Mouse (Mus musculus): ENCODE measurements at regions not wholly inside any gene's neighbourhood (a gene's known extent, or its start where the extent isn't known, plus 50 kb on each side); places are given as distances from the start of the nearest gene placed in this dataset.

DNA sequence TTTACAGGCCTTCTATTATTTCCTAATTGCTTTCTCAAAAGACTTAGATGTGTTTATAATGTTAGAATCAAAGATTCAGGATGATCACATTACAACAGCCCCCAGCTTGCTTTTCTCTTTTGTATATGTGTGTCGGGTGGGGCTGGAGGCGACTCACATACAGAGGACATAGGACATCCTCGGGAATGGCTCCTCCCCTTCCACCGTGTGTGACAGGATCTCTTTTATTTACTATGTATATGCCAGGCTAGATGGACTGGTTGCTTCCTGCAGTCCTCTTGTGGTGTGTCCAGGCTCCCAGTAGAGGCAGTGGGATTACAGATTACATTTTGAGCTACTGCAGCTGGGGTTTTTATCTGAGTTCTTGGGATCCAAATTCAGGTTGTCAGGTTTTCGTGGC lies 155.1 kb upstream of the Lnx1 start:
- ATAC-seq (ENCODE audit: low FRiP score, low read depth) = no peak
- Histone ChIP-seq H3K4me2 (no peak overlapping the region), H3K9me3 (no peaks in the 10 kb centered on the region), H3K4me3 (no peak overlapping the region), H3K9ac (no peak overlapping the region), H3K36me3 (no peaks in the 10 kb centered on the region), H3K27me3 (no peaks in the 10 kb centered on the region), H3K4me1 (replicated peaks) (no peaks in the 10 kb centered on the region), H3K27ac (replicated peaks) (no peak overlapping the region)
- WGBS = 56% methylated on average over 5 of the region's 5 CpGs

DNA sequence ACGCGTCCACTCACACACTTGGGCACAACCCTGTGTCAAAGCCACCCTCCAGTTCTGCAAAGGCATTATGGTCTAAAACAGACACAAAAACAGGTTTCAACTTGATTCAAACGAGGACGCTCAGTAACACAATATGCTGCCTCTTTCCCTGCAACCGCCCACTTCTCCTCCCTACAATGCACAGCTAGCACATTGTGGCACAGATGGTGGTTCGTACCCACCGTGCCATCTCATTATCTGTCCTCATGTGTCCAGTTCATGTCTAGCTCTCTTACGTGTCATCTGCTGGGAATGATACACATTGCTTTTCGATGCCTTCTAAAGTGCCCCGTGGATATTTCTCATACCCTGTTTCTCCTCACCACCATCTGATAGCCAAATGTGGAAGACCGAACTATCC lies 154.4 kb upstream of the Lnx1 start:
- no peak overlapping the region for H3K4me3 ChIP-seq
- H3K27me3 ChIP-seq = no peaks in the 10 kb centered on the region
- H3K4me1 ChIP-seq (replicated peaks) = no peaks in the 10 kb centered on the region
- H3K9me3 ChIP-seq = no peaks in the 10 kb centered on the region
- H3K27ac ChIP-seq (replicated peaks) = no peak overlapping the region
- 73% methylated on average over 11 of the region's 11 CpGs for WGBS
- ATAC-seq (ENCODE audit: low FRiP score, low read depth) = no peak
- H3K9ac ChIP-seq = no peak overlapping the region
- no peak overlapping the region for H3K4me2 ChIP-seq
- H3K36me3 ChIP-seq = no peaks in the 10 kb centered on the region

DNA sequence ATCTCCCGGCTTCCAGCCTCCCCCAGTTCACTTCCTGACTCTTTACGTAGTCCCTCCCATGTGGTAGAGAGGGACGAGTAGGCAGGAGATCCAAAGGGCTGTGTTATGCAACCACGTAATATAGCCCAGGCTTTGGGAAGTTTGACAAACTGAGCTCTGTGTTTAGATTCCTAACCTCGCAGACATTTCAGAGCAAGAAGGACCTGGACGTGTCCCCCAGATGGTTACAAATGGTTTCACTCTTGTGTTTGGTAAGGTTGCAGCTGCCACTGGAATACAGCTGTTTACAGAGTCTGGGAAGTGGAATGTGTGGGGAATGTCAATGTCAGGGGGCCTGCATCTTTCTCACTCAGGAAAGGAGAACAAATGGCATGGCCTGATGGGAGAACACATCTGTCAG lies 145.1 kb upstream of the Lnx1 start:
- no peak for ATAC-seq (ENCODE audit: low FRiP score, low read depth)
- Histone ChIP-seq H3K27me3 (no peaks in the 10 kb centered on the region), H3K4me2 (no peak overlapping the region), H3K27ac (replicated peaks) (no peak overlapping the region), H3K36me3 (no peaks in the 10 kb centered on the region), H3K9me3 (no peaks in the 10 kb centered on the region), H3K4me1 (replicated peaks) (no peaks in the 10 kb centered on the region), H3K9ac (no peak overlapping the region), H3K4me3 (no peak overlapping the region)
- WGBS = 81% methylated on average over 6 of the region's 6 CpGs

DNA sequence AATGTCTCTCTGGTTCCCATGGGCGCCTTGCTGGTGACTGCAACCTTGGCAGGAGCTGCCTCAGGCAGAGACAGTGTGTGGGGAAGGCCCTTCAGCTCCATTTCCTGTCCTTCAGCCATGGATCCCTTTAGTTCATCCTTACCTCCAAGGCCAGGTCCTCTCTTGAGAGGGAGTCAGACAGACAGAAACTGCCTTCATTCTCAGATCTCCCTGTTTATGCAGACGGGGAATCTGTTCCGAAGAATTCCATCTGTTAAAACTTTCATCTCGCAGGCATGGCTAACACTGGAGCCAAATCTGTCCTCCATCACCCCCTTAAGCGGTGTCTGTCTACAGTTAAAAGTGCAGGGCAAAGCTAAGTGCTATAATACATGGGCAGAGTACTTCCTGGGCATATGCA lies 144.0 kb upstream of the Lnx1 start:
- no peak overlapping the region for H3K4me3 ChIP-seq
- no peaks in the 10 kb centered on the region for H3K36me3 ChIP-seq
- WGBS = 92% methylated on average over 5 of the region's 5 CpGs
- no peak for ATAC-seq (ENCODE audit: low FRiP score, low read depth)
- H3K27me3 ChIP-seq = no peaks in the 10 kb centered on the region
- H3K9me3 ChIP-seq = no peaks in the 10 kb centered on the region
- H3K4me2 ChIP-seq = no peak overlapping the region
- H3K9ac ChIP-seq = no peak overlapping the region
- no peaks in the 10 kb centered on the region for H3K4me1 ChIP-seq (replicated peaks)
- H3K27ac ChIP-seq (replicated peaks) = no peak overlapping the region

DNA sequence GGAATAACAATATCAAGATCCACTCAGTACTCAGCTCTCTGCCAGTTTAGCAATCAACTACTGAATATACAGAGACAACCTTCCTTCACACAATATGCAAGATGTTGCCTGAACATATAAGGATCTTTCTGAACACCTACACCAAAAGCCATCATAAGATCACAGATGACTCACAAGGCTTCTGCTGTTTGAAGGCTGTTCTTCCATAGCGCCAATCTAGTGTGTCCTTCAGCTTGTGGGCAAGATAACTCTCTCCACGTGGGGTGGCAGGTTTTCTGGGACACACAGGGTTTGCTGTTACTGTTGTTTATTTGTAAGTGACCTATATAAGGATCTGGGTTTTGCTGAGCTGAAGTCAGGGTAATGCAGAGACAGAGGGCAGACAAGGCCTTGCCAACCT lies 131.7 kb upstream of the Lnx1 start:
- no peak for ATAC-seq (ENCODE audit: low FRiP score, low read depth)
- H3K36me3 ChIP-seq = no peaks in the 10 kb centered on the region
- H3K4me2 ChIP-seq = no peak overlapping the region
- no peaks in the 10 kb centered on the region for H3K9me3 ChIP-seq
- H3K27me3 ChIP-seq = no peaks in the 10 kb centered on the region
- H3K27ac ChIP-seq (replicated peaks) = no peak overlapping the region
- no peak overlapping the region for H3K4me3 ChIP-seq
- 84% methylated on average over 2 of the region's 2 CpGs for WGBS
- H3K4me1 ChIP-seq (replicated peaks) = no peaks in the 10 kb centered on the region
- H3K9ac ChIP-seq = no peak overlapping the region

DNA sequence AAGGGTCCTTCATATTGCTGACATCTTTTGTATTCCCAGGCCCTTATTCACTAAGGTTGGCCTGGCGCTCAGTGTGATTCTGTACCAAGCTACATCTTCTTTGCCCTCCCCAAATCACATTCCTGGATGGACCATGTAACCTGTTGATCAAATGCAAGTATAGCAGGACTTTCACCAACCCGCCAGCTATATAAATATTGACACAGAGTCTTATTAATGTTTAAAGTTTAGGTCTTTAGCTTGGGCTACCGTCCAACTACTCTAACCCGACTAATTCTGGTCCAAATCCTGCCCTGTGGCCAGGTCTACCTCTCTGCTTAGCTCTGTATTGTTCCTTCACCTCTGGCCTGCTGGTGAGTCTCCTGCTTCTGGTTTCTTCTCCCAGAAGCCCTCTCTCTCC lies 131.2 kb upstream of the Lnx1 start:
- Histone ChIP-seq H3K9me3 (no peaks in the 10 kb centered on the region), H3K9ac (no peak overlapping the region), H3K4me1 (replicated peaks) (no peaks in the 10 kb centered on the region), H3K36me3 (no peaks in the 10 kb centered on the region), H3K27me3 (no peaks in the 10 kb centered on the region), H3K4me3 (no peak overlapping the region), H3K27ac (replicated peaks) (no peak overlapping the region), H3K4me2 (no peak overlapping the region)
- WGBS = 86% methylated on average over 4 of the region's 4 CpGs
- no peak for ATAC-seq (ENCODE audit: low FRiP score, low read depth)

DNA sequence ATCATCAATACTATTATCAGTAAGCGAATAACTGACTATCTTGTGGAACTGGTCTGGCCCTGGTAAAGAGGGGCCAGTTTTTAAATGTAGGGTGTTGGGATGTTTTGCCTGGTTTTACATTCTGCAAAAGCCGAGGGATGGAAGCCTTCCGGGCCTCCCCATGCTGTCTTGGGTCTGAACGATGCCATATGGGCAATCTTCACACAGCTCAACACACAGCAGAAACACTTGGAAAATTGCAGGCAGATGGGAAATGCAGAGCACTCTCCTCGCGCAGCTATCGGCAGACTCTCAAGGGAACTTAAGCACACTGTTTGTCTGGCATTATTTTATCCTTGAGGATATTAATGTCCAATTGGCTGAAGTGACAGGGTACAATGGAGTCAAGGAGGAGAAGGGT lies 129.3 kb upstream of the Lnx1 start:
- peaks cover 5% of the 10 kb centered on the region; the same call in 1 of the 2 replicates for H3K4me1 ChIP-seq (replicated peaks)
- no peaks in the 10 kb centered on the region for H3K36me3 ChIP-seq
- no peaks in the 10 kb centered on the region for H3K27me3 ChIP-seq
- ATAC-seq (ENCODE audit: low FRiP score, low read depth) = no peak
- H3K9me3 ChIP-seq = no peaks in the 10 kb centered on the region
- H3K4me3 ChIP-seq = no peak overlapping the region
- H3K4me2 ChIP-seq = no peak overlapping the region
- WGBS = 78% methylated on average over 7 of the region's 7 CpGs
- no peak overlapping the region for H3K27ac ChIP-seq (replicated peaks)
- no peak overlapping the region for H3K9ac ChIP-seq

DNA sequence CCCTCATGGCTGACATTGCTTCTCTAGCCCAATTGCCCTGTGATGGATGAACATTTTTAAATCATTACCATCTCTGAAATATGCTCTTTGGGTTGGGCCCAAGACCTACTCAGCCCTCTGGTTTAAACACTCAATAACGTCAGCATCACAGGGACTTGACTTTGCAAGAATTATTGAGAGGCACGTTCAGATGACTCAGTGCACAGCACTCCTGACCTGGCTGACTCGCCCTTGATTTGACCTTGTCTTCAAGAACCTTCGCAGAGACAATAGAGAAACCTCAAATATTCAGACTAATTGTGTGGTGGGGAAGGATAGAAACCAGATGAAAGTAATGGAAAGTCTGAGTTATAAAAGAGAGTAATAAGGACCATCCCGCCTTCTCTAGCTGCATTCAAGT lies 127.9 kb upstream of the Lnx1 start:
- Histone ChIP-seq H3K27me3 (no peaks in the 10 kb centered on the region), H3K9me3 (no peaks in the 10 kb centered on the region), H3K36me3 (no peaks in the 10 kb centered on the region), H3K9ac (no peak overlapping the region), H3K27ac (replicated peaks) (no peak overlapping the region), H3K4me1 (replicated peaks) (peaks cover 5% of the 10 kb centered on the region; the same call in 1 of the 2 replicates), H3K4me3 (no peak overlapping the region), H3K4me2 (no peak overlapping the region)
- 74% methylated on average over 5 of the region's 5 CpGs for WGBS
- ATAC-seq (ENCODE audit: low FRiP score, low read depth) = no peak

DNA sequence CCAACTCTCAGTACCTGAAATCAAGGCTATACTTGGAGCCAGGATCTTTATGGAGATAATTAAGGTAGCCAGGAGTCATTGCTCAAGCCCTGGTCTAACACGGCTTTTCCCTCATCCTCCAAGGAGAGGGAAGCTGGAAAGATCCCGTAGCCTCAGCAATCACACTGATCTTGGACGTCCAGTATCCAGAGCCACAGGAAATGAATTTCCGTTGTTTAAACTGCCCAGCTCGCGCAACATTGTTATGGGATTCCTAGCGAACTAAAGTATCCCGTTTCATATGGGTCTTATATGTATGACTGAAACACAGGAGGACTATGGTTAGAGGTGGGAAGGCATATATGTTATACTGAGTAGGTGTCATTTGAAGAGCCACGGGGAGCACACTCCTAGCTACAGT lies 126.3 kb upstream of the Lnx1 start:
- H3K9ac ChIP-seq = no peak overlapping the region
- H3K4me3 ChIP-seq = no peak overlapping the region
- no peak for ATAC-seq (ENCODE audit: low FRiP score, low read depth)
- WGBS = 89% methylated on average over 9 of the region's 9 CpGs
- peaks cover 5% of the 10 kb centered on the region; the same call in 1 of the 2 replicates for H3K4me1 ChIP-seq (replicated peaks)
- no peak overlapping the region for H3K4me2 ChIP-seq
- no peak overlapping the region for H3K27ac ChIP-seq (replicated peaks)
- H3K9me3 ChIP-seq = no peaks in the 10 kb centered on the region
- no peaks in the 10 kb centered on the region for H3K36me3 ChIP-seq
- no peaks in the 10 kb centered on the region for H3K27me3 ChIP-seq

DNA sequence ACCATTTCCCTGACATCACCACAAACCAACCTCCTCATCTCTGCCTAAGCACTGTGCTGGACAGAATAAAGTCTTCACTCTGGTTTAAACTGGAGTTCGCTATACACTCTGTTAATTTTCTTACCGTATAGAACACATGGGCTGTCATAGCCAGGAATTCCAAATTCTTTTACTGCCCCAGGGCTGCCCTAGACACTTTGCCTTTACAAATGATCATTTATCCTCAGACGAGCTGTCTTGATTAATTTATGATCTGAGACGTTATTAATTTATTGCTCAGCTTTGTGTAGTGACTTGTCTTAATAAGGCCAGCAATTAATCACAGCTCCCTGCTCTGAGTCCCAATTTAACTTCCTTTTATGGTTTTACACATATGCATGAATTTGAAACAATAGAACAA lies 125.2 kb upstream of the Lnx1 start:
- H3K4me2 ChIP-seq = no peak overlapping the region
- H3K4me1 ChIP-seq (replicated peaks) = peaks cover 5% of the 10 kb centered on the region; the same call in 1 of the 2 replicates
- no peaks in the 10 kb centered on the region for H3K36me3 ChIP-seq
- no peak overlapping the region for H3K4me3 ChIP-seq
- ATAC-seq (ENCODE audit: low FRiP score, low read depth) = no peak
- H3K9me3 ChIP-seq = no peaks in the 10 kb centered on the region
- WGBS = 48% methylated on average over 4 of the region's 4 CpGs
- H3K27ac ChIP-seq (replicated peaks) = no peak overlapping the region
- H3K9ac ChIP-seq = no peak overlapping the region
- H3K27me3 ChIP-seq = no peaks in the 10 kb centered on the region

DNA sequence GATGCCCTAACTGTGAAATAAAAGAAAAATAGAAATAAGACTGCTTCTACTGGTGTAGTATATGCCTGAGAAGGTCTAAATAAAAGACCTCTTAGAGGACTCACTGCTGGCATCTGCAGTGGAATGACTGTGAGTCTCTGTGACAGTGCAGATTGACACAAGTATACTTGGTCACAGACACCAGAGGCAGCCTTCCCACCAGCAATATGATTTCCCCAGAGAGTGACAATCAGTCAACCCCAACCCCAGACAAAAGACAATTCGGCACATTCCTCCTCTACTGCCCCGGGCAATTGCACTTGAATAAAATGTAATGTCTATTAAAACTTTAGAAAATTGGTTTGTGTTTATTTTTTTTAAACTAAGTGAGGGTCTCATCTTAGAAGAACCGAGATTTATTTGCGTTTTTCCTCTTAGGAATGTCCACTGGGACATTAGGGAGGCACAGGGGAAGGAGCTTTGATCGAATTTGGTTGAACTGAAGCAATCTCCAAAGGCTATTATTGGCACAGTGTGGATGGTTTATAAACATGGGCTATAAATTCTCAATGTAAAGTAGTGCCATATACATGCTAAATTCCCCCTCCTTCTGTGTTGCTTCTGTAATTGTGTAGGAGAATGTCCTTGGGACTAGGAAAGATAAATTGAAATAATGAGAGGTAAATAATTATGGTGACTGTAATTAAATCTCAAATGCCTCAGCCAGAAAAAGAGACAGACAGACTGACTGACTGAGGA lies 123.0 kb upstream of the Lnx1 start:
- H3K4me2 ChIP-seq = no peak overlapping the region
- no peak overlapping the region for H3K27ac ChIP-seq (replicated peaks)
- ATAC-seq (ENCODE audit: low FRiP score, low read depth) = no peak
- H3K9ac ChIP-seq = no peak overlapping the region
- H3K27me3 ChIP-seq = no peaks in the 10 kb centered on the region
- H3K4me3 ChIP-seq = no peak overlapping the region
- H3K4me1 ChIP-seq (replicated peaks) = peaks cover 5% of the 10 kb centered on the region; the same call in 1 of the 2 replicates
- H3K36me3 ChIP-seq = no peaks in the 10 kb centered on the region
- no peaks in the 10 kb centered on the region for H3K9me3 ChIP-seq
- 34% methylated on average over 5 of the region's 5 CpGs for WGBS

DNA sequence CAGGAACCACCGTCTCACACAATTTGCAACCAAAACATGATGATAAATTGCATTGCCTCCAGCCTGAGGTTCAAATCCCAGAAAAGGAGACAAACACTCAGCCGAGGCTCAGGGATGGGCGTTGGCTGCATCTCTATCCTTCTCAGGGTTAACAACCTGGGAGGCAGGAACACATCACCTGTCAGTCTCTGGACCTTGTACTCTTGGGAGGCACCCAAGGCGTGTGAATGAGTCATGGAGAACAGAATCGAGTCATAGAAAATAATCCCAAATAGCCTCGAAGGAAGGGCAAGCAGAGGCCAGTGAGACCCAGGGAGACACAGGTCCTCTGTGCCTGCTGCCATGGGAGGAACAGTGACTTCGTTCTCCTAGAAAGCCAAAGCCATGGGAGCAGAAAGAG lies 121.0 kb upstream of the Lnx1 start:
- Histone ChIP-seq H3K9me3 (no peaks in the 10 kb centered on the region), H3K36me3 (no peaks in the 10 kb centered on the region), H3K9ac (no peak overlapping the region), H3K4me2 (no peak overlapping the region), H3K27me3 (no peaks in the 10 kb centered on the region), H3K27ac (replicated peaks) (no peak overlapping the region), H3K4me1 (replicated peaks) (peaks cover 5% of the 10 kb centered on the region; the same call in 1 of the 2 replicates), H3K4me3 (no peak overlapping the region)
- ATAC-seq (ENCODE audit: low FRiP score, low read depth) = no peak
- 89% methylated on average over 7 of the region's 7 CpGs for WGBS

DNA sequence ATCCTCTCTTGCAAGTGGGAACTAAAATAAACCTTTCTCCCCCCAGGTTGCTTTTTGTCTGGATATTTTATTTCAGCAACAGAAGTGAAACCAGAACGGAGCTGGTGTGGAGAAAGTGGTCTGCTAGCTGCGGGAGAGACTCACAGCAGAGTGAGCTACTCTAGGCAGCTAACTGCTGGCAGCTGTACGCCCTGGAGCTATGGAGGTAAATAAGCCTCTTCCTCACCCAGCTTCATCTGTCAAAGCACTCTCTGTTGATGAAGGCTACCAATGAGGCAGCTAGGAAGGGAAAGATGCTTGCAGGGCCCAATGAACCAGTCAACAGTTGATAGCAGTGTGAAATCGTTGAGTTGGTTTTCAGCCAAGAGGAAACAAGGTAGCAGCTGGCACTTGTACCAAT lies 119.3 kb upstream of the Lnx1 start:
- Histone ChIP-seq H3K27me3 (no peaks in the 10 kb centered on the region), H3K4me1 (replicated peaks) (no peaks in the 10 kb centered on the region), H3K36me3 (no peaks in the 10 kb centered on the region), H3K27ac (replicated peaks) (no peak overlapping the region), H3K9me3 (no peaks in the 10 kb centered on the region), H3K4me3 (no peak overlapping the region), H3K9ac (no peak overlapping the region), H3K4me2 (no peak overlapping the region)
- ATAC-seq (ENCODE audit: low FRiP score, low read depth) = no peak
- WGBS = 70% methylated on average over 4 of the region's 4 CpGs

Data from hindbrain, embryonic 15.5 days (tissue).